Mouse (Mus musculus): ENCODE results near the gene Sycp1. TPM values are rescaled to one million over a fixed set of nuclear protein-coding genes. Genes with fewer than 3 reads are reported as not detected.

The Sycp1 gene
- polyA plus RNA-seq, 1 experiment from 2014 or later = not detected

DNA sequence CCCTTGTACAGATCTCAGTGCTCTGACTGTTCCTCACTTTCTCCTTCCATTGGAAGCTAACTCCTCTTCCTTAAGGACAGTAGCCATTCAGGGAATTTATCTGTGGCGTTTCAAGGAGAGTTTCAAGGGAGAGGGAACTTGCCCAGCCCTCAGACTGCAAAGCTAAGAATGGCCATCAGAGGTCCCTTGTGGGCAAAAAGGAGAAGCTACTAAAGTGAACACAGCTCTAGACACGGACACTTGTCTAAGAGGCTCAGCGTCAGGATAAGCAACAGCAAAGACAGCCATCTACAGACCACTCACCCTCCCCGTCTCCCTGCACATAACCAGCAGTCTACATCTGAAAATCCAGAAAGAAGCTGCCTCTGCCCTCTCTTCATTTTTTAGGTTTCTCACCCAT is 148.5 kb downstream of the Sycp1 start:
- H3K4me3 ChIP-seq (ENCODE audit: low read depth, low read length) = no peak overlapping the region
- 40% methylated on average over 4 of the region's 4 CpGs for WGBS
- no peaks in the 10 kb centered on the region for H3K36me3 ChIP-seq (ENCODE audit: control insufficient read depth, insufficient read depth, low read length)
- no peak overlapping the region for H3K9ac ChIP-seq (ENCODE audit: low read depth, low read length)
- no peaks in the 10 kb centered on the region for H3K9me3 ChIP-seq (replicated peaks; ENCODE audit: control insufficient read depth, low read length, poor library complexity, severe bottlenecking)
- no peak for ATAC-seq
- no peaks in the 10 kb centered on the region for H3K4me1 ChIP-seq (ENCODE audit: control insufficient read depth, insufficient read depth, low read length)
- no peak overlapping the region for H3K4me2 ChIP-seq (ENCODE audit: low read length)
- no peaks in the 10 kb centered on the region for H3K27me3 ChIP-seq (ENCODE audit: control insufficient read depth, insufficient read depth, low read depth, low read length)
- no peak overlapping the region for H3K27ac ChIP-seq (ENCODE audit: low read length)

DNA sequence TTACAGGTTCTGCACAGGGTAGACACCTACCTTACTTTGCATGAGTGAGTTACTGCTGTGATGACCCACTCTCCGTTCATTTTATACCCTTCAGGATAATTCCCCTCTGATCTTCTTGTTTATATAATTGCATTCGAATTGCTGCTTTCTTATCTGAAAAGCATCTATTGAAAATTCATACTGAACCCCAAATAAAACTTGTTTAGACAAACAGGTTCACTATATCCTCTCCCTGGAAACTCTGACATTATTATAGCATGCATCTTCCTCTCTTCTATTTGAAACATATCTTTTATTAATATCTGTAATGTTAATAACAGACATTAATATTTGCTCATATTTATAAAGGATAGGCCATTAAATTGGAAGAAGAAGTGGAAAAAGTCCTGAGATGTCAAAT is 153.3 kb downstream of the Sycp1 start, which contains the start of gene Tshb:
Tshb (minus strand) TSS at position 101 of the 400 bp plus-strand sequence.
- no peak within 1 kb of the TSS for H3K4me3 ChIP-seq (ENCODE audit: low read depth, low read length)
- H3K36me3 ChIP-seq (ENCODE audit: control insufficient read depth, insufficient read depth, low read length) = no peaks in the 10 kb centered on the region
- no peaks in the 10 kb centered on the region for H3K4me1 ChIP-seq (ENCODE audit: control insufficient read depth, insufficient read depth, low read length)
- H3K4me2 ChIP-seq (ENCODE audit: low read length) = no peak within 1 kb of the TSS
- no peak for ATAC-seq
- no peak within 1 kb of the TSS for H3K27ac ChIP-seq (ENCODE audit: low read length)
- 73% methylated on average over 2 of the region's 2 CpGs for WGBS
- no peak within 1 kb of the TSS for H3K9ac ChIP-seq (ENCODE audit: low read depth, low read length)
- no peaks in the 10 kb centered on the region for H3K27me3 ChIP-seq (ENCODE audit: control insufficient read depth, insufficient read depth, low read depth, low read length)
- no peaks in the 10 kb centered on the region for H3K9me3 ChIP-seq (replicated peaks; ENCODE audit: control insufficient read depth, low read length, poor library complexity, severe bottlenecking)

DNA sequence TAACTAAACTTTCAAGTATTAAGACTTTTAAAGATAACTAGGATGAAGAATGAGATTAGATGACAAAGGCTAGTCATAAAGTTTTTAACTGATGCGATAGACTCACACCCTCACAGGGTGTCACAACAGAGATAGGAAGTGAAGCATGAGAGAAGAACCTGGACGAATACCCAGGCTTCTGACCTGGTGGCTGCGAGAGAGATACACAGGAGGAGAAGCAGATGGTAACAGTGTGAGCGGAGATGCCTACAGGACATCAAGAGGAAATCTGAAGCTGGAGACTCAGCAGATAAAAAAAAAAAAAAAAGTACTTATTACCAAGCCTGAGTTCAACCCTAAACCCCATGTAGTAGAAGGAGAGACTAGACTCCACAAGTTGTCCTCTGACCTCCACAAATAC is 162.9 kb downstream of the Sycp1 start:
- no peak overlapping the region for H3K4me3 ChIP-seq (ENCODE audit: low read depth, low read length)
- no peak overlapping the region for H3K4me2 ChIP-seq (ENCODE audit: low read length)
- no peaks in the 10 kb centered on the region for H3K36me3 ChIP-seq (ENCODE audit: control insufficient read depth, insufficient read depth, low read length)
- WGBS = 94% methylated on average over 4 of the region's 4 CpGs
- no peaks in the 10 kb centered on the region for H3K27me3 ChIP-seq (ENCODE audit: control insufficient read depth, insufficient read depth, low read depth, low read length)
- no peak overlapping the region for H3K27ac ChIP-seq (ENCODE audit: low read length)
- no peaks in the 10 kb centered on the region for H3K9me3 ChIP-seq (replicated peaks; ENCODE audit: control insufficient read depth, low read length, poor library complexity, severe bottlenecking)
- no peaks in the 10 kb centered on the region for H3K4me1 ChIP-seq (ENCODE audit: control insufficient read depth, insufficient read depth, low read length)
- H3K9ac ChIP-seq (ENCODE audit: low read depth, low read length) = no peak overlapping the region
- no peak for ATAC-seq

Other genes starting within 250 kb of the Sycp1 start
- 11.6 and 11.8 TPM in 2 replicates for gene Tspan2, start 201.6 kb downstream of the Sycp1 start, polyA plus RNA-seq (2015; fragmentation: Nextera tagmentation; extraction: Ambion mirVana)
- gene Tshb, start 153.4 kb downstream of the Sycp1 start, polyA plus RNA-seq (2015; fragmentation: Nextera tagmentation; extraction: Ambion mirVana) = 0.43 and 0.71 TPM in 2 replicates
- 0.19 and 0.30 TPM in 2 replicates for gene Nr1h5, start 28.0 kb upstream of the Sycp1 start, polyA plus RNA-seq (2015; fragmentation: Nextera tagmentation; extraction: Ambion mirVana)
- 55.9 and 63.1 TPM in 2 replicates for gene Sike1, start 59.6 kb upstream of the Sycp1 start, polyA plus RNA-seq (2015; fragmentation: Nextera tagmentation; extraction: Ambion mirVana)
- gene Csde1, start 84.3 kb upstream of the Sycp1 start, polyA plus RNA-seq (2015; fragmentation: Nextera tagmentation; extraction: Ambion mirVana) = 358 and 410 TPM in 2 replicates
- 85.1 and 90.6 TPM in 2 replicates for gene Nras, start 122.2 kb upstream of the Sycp1 start, polyA plus RNA-seq (2015; fragmentation: Nextera tagmentation; extraction: Ambion mirVana)
- gene Ampd1, start 137.9 kb upstream of the Sycp1 start, polyA plus RNA-seq (2015; fragmentation: Nextera tagmentation; extraction: Ambion mirVana) = 0.20 TPM in 1 of 2 replicates, not detected in the other
- gene Dennd2c, start 166.5 kb upstream of the Sycp1 start, polyA plus RNA-seq (2015; fragmentation: Nextera tagmentation; extraction: Ambion mirVana) = 1.2 and 1.5 TPM in 2 replicates
- 243 and 253 TPM in 2 replicates for gene Bcas2, start 235.6 kb upstream of the Sycp1 start, polyA plus RNA-seq (2015; fragmentation: Nextera tagmentation; extraction: Ambion mirVana)